Mouse (Mus musculus) neutrophil, adult 5-6 weeks (primary cell): ENCODE measurements around the gene Pdzd2. TPM values are rescaled to one million over a fixed set of nuclear protein-coding genes. Genes with fewer than 3 reads are reported as not detected.

ENCODE experiments used
- ATAC-seq: fragments of 151-379, 151-347 bp; 2 replicates; pipeline ENCODE4 v1.8.0; 2017; ENCODE audit warnings: mild to moderate bottlenecking, moderate TSS enrichment; ENCODE audit not compliant: insufficient number of reproducible peaks, poor library complexity, low FRiP score, severe bottlenecking; ENCODE audit errors: extremely low read depth
- total RNA-seq: library from RNA; stranded (forward); fragments of 200-1000 nt; gene quantifications from 2 replicates; pipeline ENCODE4 v1.2.3, GENCODE M21; 2017

The Pdzd2 gene
- total RNA-seq, 1 experiment from 2014 or later: 4.1 TPM

GRCm38 (mm10) chr15:12358384-12358783 lies 381.3 kb downstream of the Pdzd2 start:
- no peak for ATAC-seq

DNA sequence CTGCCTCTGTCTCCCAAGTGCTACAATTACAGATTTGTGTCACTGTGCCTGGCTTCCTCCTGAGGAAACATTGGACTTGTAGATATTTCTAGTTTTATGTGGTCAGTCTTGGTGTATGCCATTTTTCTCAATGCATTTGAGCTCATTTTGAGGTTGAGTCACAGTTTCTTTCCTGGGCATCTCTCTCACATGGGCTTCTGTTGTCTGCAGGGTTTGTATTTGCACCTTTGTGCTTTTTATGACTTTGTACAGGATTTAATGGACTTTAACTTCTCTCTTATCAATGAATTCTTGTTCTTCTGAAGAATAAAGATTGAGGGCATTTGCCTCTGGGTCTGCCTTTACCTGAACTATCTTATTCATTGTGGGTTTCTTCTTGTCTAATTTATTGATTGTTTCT lies 382.3 kb downstream of the Pdzd2 start:
- no peak for ATAC-seq

GRCm38 (mm10) chr15:12355907-12356306 lies 383.8 kb downstream of the Pdzd2 start:
- no peak for ATAC-seq

- no peak for ATAC-seq
These were observed 384.5 kb downstream of the Pdzd2 start for GRCm38 (mm10) chr15:12355261-12355660.

DNA sequence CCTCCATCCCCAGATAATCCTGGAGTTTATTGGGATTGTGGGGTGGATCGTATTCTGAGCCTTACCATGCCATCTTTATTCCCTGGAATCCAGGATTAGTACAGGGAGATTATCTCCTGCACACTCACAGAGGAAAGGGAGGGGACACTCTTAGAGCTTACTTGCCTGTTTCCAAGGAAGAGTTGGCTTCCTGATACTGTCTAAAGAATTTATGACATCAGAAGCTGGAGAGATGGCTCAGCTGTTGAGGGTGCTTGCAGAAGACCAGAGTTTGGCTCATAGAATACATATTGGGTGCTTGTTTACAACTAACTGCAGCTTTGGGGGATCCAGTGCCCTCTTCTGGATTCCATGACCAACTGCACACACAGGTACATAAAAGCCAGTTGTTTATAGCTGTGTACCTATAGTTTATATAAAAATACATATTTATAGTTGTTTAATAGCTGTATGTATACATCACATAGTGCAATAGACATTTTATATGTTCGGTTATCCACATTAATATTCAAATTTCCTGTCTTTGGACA lies 385.4 kb downstream of the Pdzd2 start:
- no peak for ATAC-seq

DNA sequence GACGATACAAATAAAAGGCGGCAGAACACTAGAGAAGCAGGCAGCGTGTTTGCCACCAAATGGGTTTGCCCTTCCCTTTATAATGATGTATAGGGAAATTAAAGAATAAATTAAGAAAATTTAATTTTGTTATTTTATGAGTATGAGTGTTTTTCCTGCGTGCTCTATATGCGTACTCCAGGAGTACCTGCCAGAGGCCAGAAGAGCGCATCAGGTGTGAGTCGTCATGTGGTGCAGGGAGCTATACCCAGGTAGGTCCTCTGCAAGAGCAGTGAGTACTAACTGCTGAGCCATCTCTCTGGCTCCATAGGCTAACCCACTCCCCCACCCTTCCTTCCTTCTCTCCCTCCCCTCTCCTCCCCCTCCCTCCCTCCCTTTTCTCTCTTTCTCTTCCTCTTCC lies 388.3 kb downstream of the Pdzd2 start:
- no peak for ATAC-seq

DNA sequence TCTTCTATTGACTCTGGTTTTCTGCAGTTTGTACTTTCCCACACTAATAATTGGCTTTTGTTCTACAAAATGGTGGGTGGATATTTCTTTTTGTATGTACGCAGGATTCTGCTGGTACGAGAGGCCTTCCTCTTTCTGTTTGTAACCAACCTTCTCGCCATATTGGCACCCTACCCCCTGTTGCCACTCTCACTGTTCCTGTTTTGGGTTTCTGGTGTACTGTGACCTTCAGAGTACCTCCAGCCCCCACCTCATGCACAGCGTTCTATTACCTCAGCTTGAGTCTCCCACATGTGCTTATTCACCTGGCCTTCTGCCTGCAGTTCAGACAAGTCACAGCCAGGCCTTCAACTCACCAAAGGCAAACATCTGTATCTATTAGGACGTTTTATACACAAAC lies 389.9 kb downstream of the Pdzd2 start:
- no peak for ATAC-seq

GRCm38 (mm10) chr15:12348950-12349349 lies 390.8 kb downstream of the Pdzd2 start:
- no peak for ATAC-seq

GRCm38 (mm10) chr15:12346916-12347315 lies 392.8 kb downstream of the Pdzd2 start:
- no peak for ATAC-seq

DNA sequence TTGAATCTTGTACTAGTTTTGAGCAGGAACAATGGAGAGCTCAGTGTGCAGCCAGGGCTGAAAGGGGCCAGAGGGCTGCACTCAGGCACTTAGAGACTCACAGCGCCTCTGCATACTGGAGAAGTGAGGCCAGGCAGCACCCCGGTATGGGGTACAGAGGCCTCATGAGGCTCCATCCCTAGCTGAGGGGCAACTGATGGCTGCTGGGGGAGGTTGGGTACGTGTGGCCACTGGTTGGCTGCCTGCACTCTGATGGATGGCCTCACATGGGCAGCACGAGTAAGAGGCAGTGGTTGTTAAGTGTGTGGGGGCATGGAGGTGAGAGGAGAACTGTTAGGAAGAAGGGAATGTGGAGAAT lies 398.3 kb downstream of the Pdzd2 start:
- ATAC-seq: no peak

DNA sequence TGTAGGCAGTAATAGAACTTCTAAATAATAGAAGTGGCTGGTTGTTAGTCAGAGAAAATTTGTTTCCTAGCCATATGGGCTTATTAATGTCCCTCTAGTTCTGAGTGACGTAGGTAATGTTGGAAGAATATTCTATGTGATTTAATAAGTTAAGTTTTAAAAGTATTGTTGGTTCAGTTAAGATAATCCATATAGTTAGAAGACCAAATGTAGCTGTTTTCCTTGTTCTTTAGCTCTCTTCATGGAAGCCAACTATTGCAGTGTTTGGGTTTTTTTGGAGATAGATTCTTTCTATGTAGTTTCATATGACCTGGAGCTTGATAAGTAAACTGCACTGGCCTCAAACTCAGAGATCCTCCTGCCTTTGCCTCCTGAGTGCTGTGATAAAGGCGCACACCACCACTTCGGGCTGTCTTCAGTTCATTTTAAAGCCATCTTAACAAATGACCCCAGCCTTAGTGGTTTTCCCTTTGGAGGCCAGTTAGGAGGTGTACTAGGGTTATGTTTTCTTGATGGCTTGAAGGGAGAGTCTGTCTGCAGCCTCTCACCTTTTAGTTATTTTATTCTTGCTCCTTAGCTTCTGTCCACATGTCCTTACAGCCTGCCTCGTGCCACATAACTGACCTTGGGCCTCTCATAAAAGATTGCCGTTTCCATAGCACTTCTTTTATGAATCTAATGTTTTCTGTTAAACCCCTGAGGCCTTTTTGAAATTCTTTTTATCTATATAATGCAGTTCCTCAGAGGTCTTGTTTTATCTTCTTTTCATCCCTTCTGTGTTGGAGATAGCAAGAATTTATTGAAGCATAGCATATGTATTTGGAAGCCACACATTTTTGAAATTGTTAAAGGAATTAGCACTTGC lies 399.0 kb downstream of the Pdzd2 start:
- ATAC-seq: no peak

DNA sequence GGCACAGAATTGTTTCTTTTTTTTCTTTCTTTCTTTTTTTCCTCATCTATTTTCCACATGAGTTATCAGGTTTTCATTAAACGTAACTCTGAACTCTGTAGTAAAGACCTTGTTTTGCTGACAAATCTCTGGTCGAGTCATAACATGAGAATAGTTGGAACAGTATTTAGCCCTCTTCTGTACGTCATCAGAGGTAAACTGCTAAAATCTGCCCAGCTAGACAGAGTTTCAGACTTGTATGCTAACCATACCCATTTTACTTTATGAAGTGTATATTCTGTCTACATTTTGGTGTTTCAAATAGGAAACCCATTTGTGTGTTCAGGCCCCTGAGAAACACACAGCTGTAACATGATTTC lies 402.0 kb downstream of the Pdzd2 start:
- no peak for ATAC-seq

DNA sequence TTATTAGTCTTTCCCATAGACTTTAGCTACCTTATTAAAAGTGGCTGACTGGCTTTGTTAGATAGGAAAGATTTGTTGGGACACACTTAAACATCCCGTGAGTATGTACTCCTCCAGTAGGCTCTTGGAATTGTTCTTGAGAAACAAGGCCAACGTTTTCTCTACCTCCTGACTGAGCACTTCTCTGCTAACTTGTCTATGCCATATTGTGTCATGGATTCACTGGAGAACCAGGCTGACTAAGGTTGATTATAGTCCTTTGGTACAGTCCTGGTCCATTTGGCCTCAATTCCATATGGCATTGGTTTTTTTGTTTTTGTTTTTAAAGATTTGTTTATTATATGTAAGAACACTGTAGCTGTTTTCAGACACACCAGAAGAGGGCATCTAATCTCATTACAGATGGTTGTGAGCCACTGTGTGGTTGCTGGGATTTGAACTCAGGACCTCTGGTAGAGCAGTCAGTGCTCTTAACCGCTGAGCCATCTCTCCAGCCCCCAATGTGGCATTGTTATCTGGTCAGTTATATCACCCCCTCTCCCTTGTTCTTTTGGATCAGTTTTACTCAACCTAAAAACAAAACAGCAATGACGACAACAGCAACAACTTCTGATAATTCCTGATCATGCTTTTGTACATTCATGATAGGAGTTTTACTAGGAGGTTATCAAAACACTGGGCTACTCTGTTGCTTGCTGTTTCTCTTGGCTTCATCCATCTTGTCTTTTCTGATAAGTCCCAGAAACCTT lies 402.5 kb downstream of the Pdzd2 start:
- no peak for ATAC-seq

DNA sequence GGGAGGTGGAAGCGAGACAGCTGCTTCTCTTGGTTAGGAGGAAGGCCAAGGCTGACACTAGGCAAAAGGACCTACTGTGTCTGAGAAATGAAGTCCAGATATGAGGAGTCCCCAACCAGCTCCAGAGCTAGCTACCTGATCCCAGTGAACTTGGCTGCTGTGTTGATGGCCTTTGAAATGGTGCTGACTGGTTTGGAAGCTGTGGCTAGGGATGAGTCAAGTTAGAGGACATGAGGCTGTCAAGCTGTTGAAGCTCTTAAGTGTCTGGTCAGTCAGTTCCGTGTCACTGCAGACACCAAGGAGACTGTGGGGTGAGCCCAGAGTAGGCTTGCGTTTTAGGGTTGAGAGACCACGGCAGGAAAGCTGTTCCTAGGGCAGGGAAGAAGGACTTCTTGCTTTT lies 405.3 kb downstream of the Pdzd2 start:
- ATAC-seq: no peak

GRCm38 (mm10) chr15:12331300-12331699 lies 408.4 kb downstream of the Pdzd2 start:
- no peak for ATAC-seq

- no peak for ATAC-seq
These were observed 408.8 kb downstream of the Pdzd2 start for GRCm38 (mm10) chr15:12330892-12331291.

DNA sequence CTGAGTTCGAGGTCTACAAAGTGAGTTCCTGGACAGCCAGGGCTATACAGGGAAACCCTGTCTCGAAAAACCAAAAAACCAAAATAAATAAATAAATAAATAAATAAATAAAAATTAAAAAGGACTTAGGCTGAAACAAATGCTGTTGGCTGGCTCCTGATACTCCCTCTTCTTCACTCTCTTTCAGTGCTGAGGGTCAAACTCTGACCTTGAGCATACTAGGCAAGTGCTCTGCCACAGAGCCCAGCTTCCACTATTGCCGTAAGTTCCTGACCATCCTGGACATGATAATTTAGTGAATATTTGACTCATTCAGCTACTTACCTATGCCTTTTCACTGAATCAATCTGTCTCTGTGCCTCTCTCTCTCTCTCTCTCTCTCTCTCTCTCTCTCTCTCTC lies 409.3 kb downstream of the Pdzd2 start:
- no peak for ATAC-seq

DNA sequence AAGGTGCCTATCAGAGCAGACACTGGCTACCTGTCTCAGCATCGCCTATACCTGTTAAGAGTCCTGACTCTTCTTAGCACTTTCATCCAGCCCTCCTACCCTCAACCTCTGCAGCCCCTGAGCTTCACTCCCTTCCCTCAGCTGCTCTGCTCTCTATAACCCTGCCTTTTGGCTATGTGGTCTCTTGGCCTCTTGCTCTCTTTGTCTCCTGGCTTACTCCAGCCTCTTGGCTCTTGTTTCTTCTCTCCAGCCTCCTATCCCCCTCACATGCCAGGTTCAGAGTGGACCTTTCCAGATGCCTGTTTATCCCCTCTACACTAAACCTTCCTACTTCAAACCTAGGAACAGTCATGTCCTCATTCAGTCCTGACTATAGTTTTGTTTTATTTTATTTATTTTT lies 415.4 kb downstream of the Pdzd2 start:
- ATAC-seq: no peak

GRCm38 (mm10) chr15:12322676-12323402 lies 416.9 kb downstream of the Pdzd2 start:
- ATAC-seq: no peak
